In the genomic region with DNA sequence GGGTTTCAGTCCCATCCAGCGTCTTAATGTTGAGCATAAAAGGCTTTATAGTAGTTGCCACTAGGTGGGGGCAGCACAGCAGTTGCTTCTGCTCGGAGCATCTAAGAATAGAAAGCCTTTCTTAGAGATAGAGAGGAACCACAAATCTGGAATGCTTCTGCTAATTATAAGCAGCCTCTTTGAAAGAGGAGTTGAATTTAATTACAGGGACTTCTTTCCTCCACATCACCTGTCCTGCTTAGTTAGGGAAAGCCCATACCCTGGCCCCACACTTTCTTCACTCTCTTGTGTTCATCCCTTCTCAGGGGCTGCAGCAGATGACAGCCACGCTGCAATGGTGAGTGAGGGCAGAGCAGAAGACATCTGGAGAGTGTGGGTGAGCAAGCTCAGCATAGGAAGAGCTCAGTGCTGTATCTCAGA, we compare ENCODE assay signal across 10 mouse cellular contexts. TPM values are rescaled to one million over a fixed set of nuclear protein-coding genes. Genes with fewer than 3 reads are reported as not detected.
DNase-seq lines count a peak whose midpoint lies in the region; ATAC-seq and TF ChIP-seq lines count a peak whose summit lies in the region.
"Had no signal": no experiment of that assay in that cellular context is flagged by ENCODE, and none has a peak within 500 bp of the region (broad histone marks: within the 10 kb centered on the region; RNA-seq: fewer than 3 reads in every experiment).

No protein-coding gene starts in this region.

- H3K27me3 ChIP-seq in E14TG2a.4 (ENCODE audit: insufficient read depth, low read length): no peaks in the 10 kb centered on the region

- no peak overlapping the region for H3K4me3 ChIP-seq in E14TG2a.4 (replicated peaks; ENCODE audit: low read length)
- H3K4me3 ChIP-seq: erythroblast, embryonic 14.5 days had no signal

- DNase-seq in heart, adult 11 months: peak; percentile 23
- DNase-seq in heart, postnatal 14 days: no peak
- peak; percentile 32 to 60 for DNase-seq in left cerebral cortex, postnatal 10 days (ENCODE audit: extremely low spot score in 1 of 2, low spot score in 2 of 2)
- peak; percentile 34 to 63 for DNase-seq in right cerebral cortex, postnatal 36 days (ENCODE audit: low spot score in 2 of 2)
- DNase-seq in urinary bladder, adult 2 months (ENCODE audit: low spot score): no peak
- DNase-seq in testis, postnatal 10 days (ENCODE audit: low spot score): no peak

- no peaks in the 10 kb centered on the region for H3K4me1 ChIP-seq in E14TG2a.4 (replicated peaks; ENCODE audit: low read depth, low read length)

- intact Hi-C loops in heart, postnatal 14 days (cut with DNase I): loop anchor here (5.0 kb wide), 2 partner anchors 179 to 249 kb away; no protein-coding TSS in a partner anchor
- intact Hi-C loops in left cerebral cortex, postnatal 10 days (cut with DNase I): loop anchor here (5.0 kb wide), 1 partner anchor 99 kb away; a partner anchor contains a TSS

- no peaks in the 10 kb centered on the region for H3K9me3 ChIP-seq in E14TG2a.4 (ENCODE audit: low read length)
- H3K9me3 ChIP-seq: G1E had no signal

- peak; percentile 79 for ATAC-seq in frontal cortex, adult (ENCODE audit: low TSS enrichment)

- H3K36me3 ChIP-seq in E14TG2a.4 (ENCODE audit: insufficient read depth, low read length): no peaks in the 10 kb centered on the region
- H3K36me3 ChIP-seq: G1E had no signal

- peak; percentile 19; the same call in 1 of the 2 replicates for TF ChIP-seq CTCF in E14TG2a.4 (conservative IDR thresholded peaks at IDR 0.05; ENCODE audit: low read length)

RNA-seq across cellular contexts. Expression of a gene that starts 47.3 kb away (rescaled TPM):
- total RNA-seq in heart, postnatal 14 days (2021): 1 to 10 TPM; 4.3 to 4.5 TPM
- 1 to 10 TPM; 2.6 to 3.6 TPM for total RNA-seq in left cerebral cortex, postnatal 10 days (2021)
- polyA plus RNA-seq in urinary bladder, adult 2 months (2012; rRNA removed): 13.0 and 17.8 TPM in 2 replicates
- polyA plus RNA-seq: erythroblast, embryonic 14.5 days; G1E had no signal

Comparison
In these comparisons a context has a peak if more than half of its experiments do, and no peak if none do; other contexts are left out.
1. DNase-seq: peak in heart, adult 11 months (single experiment), left cerebral cortex, postnatal 10 days (2 of 2) and right cerebral cortex, postnatal 36 days (2 of 2); none in heart, postnatal 14 days (0 of 2), urinary bladder, adult 2 months (single experiment) and testis, postnatal 10 days (single experiment).